11 mouse cellular contexts compared by ENCODE assay signal in the genomic region with DNA sequence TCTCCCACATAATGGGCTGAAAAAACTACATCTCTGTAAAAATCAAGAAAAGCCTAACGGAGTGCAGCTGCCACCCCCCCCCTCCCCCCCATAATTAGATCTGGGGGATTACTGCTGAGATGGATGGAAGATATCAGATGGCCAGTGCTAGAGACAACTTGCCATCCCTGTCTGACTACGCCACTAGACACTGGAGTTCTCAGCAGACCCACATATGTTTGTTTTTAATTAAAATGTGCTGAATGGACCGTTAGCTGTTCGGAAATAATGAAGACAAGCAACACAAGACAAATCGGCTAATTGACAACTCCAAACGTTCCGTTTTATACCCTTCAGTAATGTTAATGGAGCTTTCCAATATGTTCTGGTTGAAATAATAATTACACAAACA.
DNase-seq lines count a peak whose midpoint lies in the region; ATAC-seq and TF ChIP-seq lines count a peak whose summit lies in the region.
"Had no signal": no experiment of that assay in that cellular context is flagged by ENCODE, and none has a peak within 500 bp of the region (broad histone marks: within the 10 kb centered on the region; RNA-seq: fewer than 3 reads in every experiment).

No protein-coding gene starts in this region.

- DNase-seq in kidney, postnatal 0 days (ENCODE audit: low spot score), result no peak
- no peak for DNase-seq in kidney, postnatal 4 days
- DNase-seq in adrenal gland, adult 2 months, result no peak
- DNase-seq: lung, adult 2 months; right cerebral cortex, postnatal 14 days had no signal

- no peak overlapping the region for H3K4me3 ChIP-seq in kidney, postnatal 0 days (replicated peaks; ENCODE audit: low read depth, low read length)
- peak overlapping the region; percentile 1; the same call in 1 of the 2 replicates for H3K4me3 ChIP-seq in embryonic facial prominence, embryonic 13.5 days
- H3K4me3 ChIP-seq in hindbrain, embryonic 15.5 days, result no peak overlapping the region
- no peak overlapping the region for H3K4me3 ChIP-seq in neural tube, embryonic 14.5 days (ENCODE audit: low read depth, low read length)
- H3K4me3 ChIP-seq: neural tube, embryonic 12.5 days had no signal

- no peaks in the 10 kb centered on the region for H3K27me3 ChIP-seq in kidney, postnatal 0 days (ENCODE audit: insufficient read depth, low read length)
- no peaks in the 10 kb centered on the region for H3K27me3 ChIP-seq in embryonic facial prominence, embryonic 13.5 days
- no peaks in the 10 kb centered on the region for H3K27me3 ChIP-seq in hindbrain, embryonic 15.5 days
- H3K27me3 ChIP-seq in neural tube, embryonic 14.5 days (ENCODE audit: control insufficient read depth, insufficient read depth, low read length), result no peaks in the 10 kb centered on the region
- H3K27me3 ChIP-seq: neural tube, embryonic 12.5 days had no signal

- no peak for ATAC-seq in kidney, postnatal 0 days (replicated peaks; ENCODE audit: low FRiP score, low read depth)
- ATAC-seq in embryonic facial prominence, embryonic 13.5 days (ENCODE audit: insufficient number of reproducible peaks, insufficient read depth, low FRiP score, low TSS enrichment, low read depth), result no peak
- peak; percentile 69; the same call in 1 of the 2 replicates for ATAC-seq in hindbrain, embryonic 15.5 days (ENCODE audit: low FRiP score, low read depth)
- ATAC-seq in neural tube, embryonic 14.5 days (ENCODE audit: low read depth), result peak; percentile 46; the same call in 1 of the 2 replicates
- no peak for ATAC-seq in inflammation-experienced regulatory T-cells, adult 6 months
- ATAC-seq: intestine, postnatal 0 days had no signal

- 51% methylated on average over 7 of the region's 7 CpGs for WGBS in kidney, postnatal 0 days
- 33% methylated on average over 7 of the region's 7 CpGs for WGBS in embryonic facial prominence, embryonic 13.5 days
- 47% methylated on average over 7 of the region's 7 CpGs for WGBS in hindbrain, embryonic 15.5 days
- 47% methylated on average over 7 of the region's 7 CpGs for WGBS in neural tube, embryonic 14.5 days

- no peaks in the 10 kb centered on the region for H3K9me3 ChIP-seq in kidney, postnatal 0 days (replicated peaks; ENCODE audit: low read length)
- H3K9me3 ChIP-seq in embryonic facial prominence, embryonic 13.5 days, result no peaks in the 10 kb centered on the region
- H3K9me3 ChIP-seq in hindbrain, embryonic 15.5 days, result no peaks in the 10 kb centered on the region
- no peaks in the 10 kb centered on the region for H3K9me3 ChIP-seq in neural tube, embryonic 14.5 days (ENCODE audit: control insufficient read depth, low read length)
- H3K9me3 ChIP-seq: neural tube, embryonic 12.5 days had no signal

- H3K36me3 ChIP-seq in kidney, postnatal 0 days (ENCODE audit: insufficient read depth, low read length), result no peaks in the 10 kb centered on the region
- H3K36me3 ChIP-seq in embryonic facial prominence, embryonic 13.5 days, result no peaks in the 10 kb centered on the region
- no peaks in the 10 kb centered on the region for H3K36me3 ChIP-seq in hindbrain, embryonic 15.5 days
- no peaks in the 10 kb centered on the region for H3K36me3 ChIP-seq in neural tube, embryonic 14.5 days (ENCODE audit: control insufficient read depth, insufficient read depth, low read length)
- H3K36me3 ChIP-seq: neural tube, embryonic 12.5 days had no signal

- no peak overlapping the region for H3K27ac ChIP-seq in kidney, postnatal 0 days
- H3K27ac ChIP-seq in embryonic facial prominence, embryonic 13.5 days, result no peak overlapping the region
- H3K27ac ChIP-seq in hindbrain, embryonic 15.5 days (replicated peaks), result no peak overlapping the region
- H3K27ac ChIP-seq in neural tube, embryonic 14.5 days (ENCODE audit: low read depth, low read length), result no peak overlapping the region
- H3K27ac ChIP-seq: neural tube, embryonic 12.5 days had no signal

- no peaks in the 10 kb centered on the region for H3K4me1 ChIP-seq in kidney, postnatal 0 days (replicated peaks; ENCODE audit: insufficient read depth, low read length)
- peaks cover 12% of the 10 kb centered on the region for H3K4me1 ChIP-seq in embryonic facial prominence, embryonic 13.5 days
- H3K4me1 ChIP-seq in hindbrain, embryonic 15.5 days (replicated peaks), result peaks cover 20% of the 10 kb centered on the region
- peaks cover 4% of the 10 kb centered on the region; the same call in 1 of the 2 replicates for H3K4me1 ChIP-seq in neural tube, embryonic 14.5 days (ENCODE audit: control insufficient read depth, insufficient read depth, low read length)
- H3K4me1 ChIP-seq: neural tube, embryonic 12.5 days had no signal

- 0 out of 2 replicates have a peak overlapping the region, but pooled peaks have one; percentile 13 for H3K4me2 ChIP-seq in kidney, postnatal 0 days (ENCODE audit: low read length)
- peak overlapping the region; percentile 52 for H3K4me2 ChIP-seq in embryonic facial prominence, embryonic 13.5 days
- peak overlapping the region; percentile 23 for H3K4me2 ChIP-seq in hindbrain, embryonic 15.5 days
- H3K4me2 ChIP-seq in neural tube, embryonic 14.5 days (ENCODE audit: low read depth, low read length), result peak overlapping the region; percentile 11; the same call in 1 of the 2 replicates
- H3K4me2 ChIP-seq: neural tube, embryonic 12.5 days had no signal

- H3K9ac ChIP-seq in kidney, postnatal 0 days (ENCODE audit: low read depth, low read length), result no peak overlapping the region
- H3K9ac ChIP-seq in embryonic facial prominence, embryonic 13.5 days, result no peak overlapping the region
- H3K9ac ChIP-seq in hindbrain, embryonic 15.5 days, result no peak overlapping the region
- H3K9ac ChIP-seq in neural tube, embryonic 14.5 days (replicated peaks; ENCODE audit: low read depth, low read length), result no peak overlapping the region
- H3K9ac ChIP-seq: neural tube, embryonic 12.5 days had no signal

- TF ChIP-seq CTCF in kidney, postnatal 0 days (IDR thresholded peaks at IDR 0.05; ENCODE audit: low read depth), result no peak

Comparison
In these comparisons a context has a peak if more than half of its experiments do, and no peak if none do; other contexts are left out.
1. ATAC-seq: peak in hindbrain, embryonic 15.5 days (single experiment) and neural tube, embryonic 14.5 days (single experiment); none in kidney, postnatal 0 days (single experiment), embryonic facial prominence, embryonic 13.5 days (single experiment) and inflammation-experienced regulatory T-cells, adult 6 months (single experiment).
2. Peak in every context shown above with its lines, with median percentiles within 50 percentile points of each other: H3K4me2 ChIP-seq.